Mouse (Mus musculus) adipocyte (in vitro differentiated cells): ENCODE measurements at regions not wholly inside any gene's neighbourhood (a gene's known extent, or its start where the extent isn't known, plus 50 kb on each side); places are given as distances from the start of the nearest gene placed in this dataset.

Experiments used
- DNase-seq: peaks from one replicate; pipeline ENCODE4 v3.0.0-alpha.2; 2016; ENCODE audit warnings: low spot score

DNA sequence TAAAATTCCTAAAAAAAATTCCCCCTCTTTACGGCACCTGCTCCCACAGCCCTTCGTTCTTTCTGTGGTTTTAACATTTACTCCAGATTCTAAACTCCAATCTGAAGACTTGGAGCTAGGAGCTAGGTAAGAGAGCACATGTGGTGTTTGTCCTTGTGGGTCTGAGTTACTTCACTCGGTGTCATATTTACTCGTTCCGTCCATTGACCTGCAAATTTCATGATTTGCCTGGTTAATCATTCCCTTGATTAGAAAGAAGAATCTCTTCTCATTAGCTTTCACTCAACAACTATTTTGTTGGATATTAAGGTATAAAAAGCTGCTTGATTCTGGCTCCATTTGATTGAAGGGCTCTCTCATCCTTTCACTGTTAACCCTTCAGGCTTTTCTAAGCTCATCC is 231.6 kb upstream of the Hs6st1 start:
- no peak for DNase-seq

DNA sequence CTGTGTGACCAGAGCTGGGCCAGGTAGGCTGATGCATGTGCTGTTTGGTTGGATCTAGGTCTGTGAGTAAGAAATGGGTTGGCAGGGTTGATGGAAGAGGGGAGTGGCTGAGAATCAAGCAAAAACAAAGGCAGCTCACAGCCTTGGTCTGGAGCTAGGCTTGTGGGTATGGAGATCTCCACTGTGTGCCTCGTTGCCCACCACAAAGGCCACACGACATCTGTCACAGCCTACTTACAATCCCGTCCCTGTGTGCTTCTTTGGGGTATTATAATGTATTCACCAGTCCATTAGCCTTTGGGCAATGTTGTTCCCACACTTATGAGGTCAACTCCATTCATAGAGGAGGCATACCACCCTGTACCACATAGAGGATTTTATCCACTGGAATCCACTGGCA is 229.6 kb upstream of the Hs6st1 start:
- DNase-seq, result no peak

DNA sequence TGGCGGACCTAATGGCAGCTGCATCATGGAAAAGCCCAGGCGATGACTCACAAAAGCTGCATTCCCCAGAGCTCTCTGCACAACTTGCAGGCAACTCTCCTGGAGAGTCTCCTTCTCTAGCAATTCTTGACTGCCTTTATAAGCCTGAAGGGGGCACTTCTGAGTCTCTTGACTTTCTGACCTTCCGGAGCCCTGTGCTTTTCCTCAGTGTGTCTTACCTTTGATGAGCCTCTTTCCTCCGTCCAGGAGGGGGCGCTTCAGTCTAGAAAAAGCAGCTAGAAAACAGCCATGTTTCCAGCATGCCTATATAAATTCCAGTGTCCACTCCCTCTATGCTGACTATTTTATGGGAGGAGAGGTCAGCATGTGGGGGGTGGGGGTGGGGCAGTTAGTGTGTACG is 228.8 kb upstream of the Hs6st1 start:
- peak; percentile 60 for DNase-seq

DNA sequence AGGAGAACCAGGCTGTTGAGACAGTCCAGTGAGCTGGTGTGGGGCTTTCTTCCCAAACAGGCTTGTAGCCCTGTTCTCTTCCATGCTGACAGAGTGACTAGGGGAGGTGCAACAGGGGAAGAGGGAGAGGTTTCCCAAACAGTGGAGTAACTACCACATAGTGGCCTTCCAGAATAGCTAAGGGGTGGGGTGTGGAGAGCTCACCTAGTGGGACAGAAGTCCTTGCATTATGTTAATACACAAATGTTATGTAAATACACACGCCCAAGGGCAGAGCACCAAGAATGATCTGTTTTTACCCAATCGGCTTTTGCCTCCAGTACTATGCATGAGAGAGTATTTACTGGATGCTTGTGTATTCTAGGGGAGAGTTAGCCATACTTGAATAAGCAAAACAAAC is 226.6 kb upstream of the Hs6st1 start:
- no peak for DNase-seq

DNA sequence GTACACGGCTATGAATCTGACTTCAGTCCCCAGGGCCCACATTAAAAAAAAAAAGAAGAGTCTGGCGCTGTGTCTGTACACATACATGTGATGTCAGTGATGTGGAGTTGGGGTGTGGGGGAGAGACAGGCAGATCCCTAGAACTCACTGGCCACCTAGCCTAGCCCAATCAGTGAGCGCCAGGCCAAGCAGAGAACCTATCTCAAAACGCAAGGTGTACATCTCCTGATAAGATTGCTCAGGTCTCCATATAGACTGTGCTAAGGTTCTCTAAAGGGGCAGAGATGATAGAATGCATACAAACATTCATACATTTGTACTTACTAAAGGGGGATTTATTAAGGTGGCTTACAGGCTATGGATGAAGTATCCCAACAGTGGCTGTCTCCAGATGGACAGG is 225.5 kb upstream of the Hs6st1 start:
- DNase-seq, result no peak

DNA sequence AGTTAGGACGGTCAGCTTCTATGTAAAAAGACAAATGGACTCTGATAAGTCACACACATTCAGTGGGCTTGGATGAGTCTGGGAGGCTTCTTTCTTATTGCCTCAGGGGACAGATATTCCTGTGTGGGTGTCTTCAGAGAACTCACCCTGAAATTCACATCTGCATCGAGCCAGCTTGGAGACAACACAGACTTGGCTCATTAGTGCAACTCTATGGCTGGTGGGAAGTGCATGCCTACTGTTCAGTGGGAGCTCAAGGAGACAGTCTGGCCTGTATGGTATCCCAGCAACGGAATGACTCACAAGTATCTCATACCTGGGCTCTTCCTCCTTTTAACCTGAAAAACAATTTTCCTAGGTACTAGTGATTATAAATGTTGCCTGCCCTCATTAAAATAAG is 224.6 kb upstream of the Hs6st1 start:
- no peak for DNase-seq

DNA sequence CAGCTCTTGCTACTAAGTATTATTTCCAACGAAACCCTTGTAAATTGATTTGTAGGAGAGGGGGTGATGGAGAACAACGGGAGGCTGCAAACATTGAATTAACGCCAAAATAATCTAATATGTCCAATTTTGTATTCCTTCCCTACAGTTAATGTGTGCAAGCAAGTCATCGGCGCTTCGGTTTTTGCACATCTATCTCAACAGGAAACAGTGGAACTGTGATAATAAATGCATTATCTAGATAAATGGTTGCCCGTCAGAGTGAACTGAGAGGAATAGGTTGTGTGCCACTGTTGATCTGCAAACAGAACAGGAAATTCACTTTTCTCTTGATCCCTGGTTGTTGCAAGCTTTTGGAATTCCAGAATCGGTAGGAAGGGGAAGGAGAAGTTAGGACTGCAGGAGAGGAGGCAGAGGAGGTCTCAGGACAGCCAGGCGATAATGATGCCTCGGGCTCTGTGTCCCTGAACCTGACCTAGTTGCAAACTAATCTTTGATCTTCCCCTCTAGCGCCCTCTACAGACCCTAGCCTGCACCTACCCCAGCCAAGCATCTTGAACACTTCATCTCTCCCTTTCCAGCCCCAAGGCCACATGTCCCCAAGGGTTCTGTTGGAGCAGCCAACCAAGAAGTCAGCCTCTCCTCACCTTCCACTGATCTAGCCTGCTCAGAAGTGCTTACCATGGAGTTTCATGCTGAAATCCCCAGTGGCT is 221.8 kb upstream of the Hs6st1 start:
- no peak for DNase-seq

DNA sequence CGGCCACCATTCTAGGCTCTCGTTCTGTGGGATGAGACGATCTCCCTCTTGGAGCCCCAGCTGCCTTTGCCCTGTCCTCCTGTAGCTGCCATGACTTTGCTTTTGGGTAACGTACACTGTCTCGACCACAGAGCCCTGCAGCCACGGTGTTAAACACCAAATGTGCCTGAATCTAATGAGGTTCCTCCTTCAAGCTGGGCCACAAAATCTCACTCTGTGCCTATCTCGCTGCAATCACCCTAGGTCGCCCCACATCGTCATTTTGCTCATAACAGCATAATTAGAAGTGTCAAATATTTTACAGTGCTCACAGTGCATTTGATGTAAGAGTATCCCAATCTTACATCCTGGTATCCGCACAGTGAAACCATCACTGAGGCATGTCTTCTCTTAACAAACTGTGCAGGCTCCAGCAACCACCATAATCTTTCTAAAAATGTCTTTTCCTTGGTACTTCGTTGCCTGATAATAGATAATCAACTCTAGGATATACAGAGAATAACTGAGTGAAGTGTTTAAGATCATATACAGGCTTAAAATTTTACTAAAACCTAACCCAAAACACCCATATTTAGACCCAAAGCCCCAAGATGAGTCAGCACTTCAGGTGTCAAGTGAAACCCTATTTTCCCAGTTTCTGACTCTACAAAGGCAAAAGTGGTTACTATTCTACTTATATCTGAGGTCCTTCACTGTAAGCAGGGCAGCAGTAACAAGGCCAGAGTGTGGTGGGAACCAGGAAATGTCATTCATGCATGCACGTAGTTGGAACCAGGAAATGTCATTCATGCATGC is 219.8 kb upstream of the Hs6st1 start:
- no peak for DNase-seq

DNA sequence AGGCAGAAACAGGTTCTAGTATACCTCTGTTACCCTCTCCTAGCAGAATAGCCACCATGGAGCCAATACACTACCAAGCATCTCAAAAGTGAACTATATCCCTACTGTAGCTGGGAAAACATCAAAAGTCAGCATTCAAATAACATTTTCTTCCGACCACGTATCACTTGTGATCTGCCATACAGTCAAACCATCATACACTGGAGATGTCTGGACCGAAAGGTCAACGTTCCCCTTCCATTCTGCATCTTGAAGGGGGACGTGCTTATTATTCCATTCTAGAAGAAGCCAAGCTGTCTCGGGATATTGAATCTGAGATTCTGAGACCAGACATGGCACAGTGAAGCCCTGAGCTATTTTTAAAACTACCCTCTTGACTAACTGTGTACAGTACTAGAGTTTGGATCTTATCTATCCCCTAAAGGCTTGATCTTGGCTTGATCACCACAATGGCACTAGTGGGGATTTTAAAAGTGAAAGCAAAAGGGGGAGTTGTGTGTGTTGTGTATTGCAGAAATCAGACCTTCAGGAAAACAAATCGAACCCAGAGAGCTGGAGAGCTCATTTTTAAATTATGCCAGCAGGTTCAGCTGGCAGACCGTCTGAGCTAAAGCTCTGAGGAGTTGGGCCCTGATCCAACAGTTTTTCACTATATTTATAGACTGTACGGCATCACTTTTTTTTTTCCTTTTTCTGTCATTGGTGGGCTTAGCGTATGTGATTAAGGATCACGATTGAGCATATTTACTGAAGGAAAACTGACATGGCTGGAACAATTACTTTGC is 218.6 kb upstream of the Hs6st1 start:
- DNase-seq, result peak; percentile 7

DNA sequence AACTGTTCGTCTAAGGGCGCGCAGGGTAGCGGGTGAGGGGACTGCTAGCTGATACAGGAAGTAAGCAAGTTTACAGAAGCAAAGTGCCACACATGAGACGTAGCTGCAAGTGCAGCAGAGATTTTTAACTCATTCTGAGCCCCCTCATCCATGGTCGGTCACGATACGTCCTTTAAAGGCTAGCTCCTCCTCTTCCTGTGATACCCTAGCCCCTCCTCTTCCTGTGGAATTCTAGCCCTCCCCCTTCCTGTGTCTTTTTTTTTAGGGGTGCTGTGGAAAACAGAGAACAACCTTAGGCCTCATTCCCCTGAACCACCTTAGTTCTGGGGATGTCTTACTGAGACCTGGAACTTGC is 218.0 kb upstream of the Hs6st1 start:
- no peak for DNase-seq

DNA sequence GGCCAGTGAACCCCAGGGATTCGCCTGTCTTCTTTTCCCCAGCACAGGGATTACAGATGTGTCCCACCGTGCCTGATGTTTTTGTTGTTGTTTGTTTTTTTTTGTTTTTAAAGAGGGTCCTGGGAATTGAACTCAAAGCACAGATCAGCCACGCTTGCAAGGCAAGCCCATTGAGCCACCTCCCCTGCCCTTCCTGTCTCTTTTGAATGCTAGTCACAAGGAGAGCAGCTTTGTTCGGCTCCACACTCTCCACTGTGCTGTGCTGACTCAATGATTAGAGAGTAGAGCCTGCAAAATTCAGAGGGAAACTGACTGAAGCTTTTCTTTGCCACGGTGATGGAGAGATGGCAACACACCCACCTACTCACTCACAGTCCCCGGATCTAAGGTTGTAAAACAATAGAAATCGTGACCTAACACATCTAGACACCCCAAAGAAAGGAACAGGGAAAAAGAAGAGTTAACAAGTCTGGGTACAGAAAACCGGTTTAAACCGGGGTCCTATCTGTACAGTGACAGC is 217.6 kb upstream of the Hs6st1 start:
- no peak for DNase-seq

DNA sequence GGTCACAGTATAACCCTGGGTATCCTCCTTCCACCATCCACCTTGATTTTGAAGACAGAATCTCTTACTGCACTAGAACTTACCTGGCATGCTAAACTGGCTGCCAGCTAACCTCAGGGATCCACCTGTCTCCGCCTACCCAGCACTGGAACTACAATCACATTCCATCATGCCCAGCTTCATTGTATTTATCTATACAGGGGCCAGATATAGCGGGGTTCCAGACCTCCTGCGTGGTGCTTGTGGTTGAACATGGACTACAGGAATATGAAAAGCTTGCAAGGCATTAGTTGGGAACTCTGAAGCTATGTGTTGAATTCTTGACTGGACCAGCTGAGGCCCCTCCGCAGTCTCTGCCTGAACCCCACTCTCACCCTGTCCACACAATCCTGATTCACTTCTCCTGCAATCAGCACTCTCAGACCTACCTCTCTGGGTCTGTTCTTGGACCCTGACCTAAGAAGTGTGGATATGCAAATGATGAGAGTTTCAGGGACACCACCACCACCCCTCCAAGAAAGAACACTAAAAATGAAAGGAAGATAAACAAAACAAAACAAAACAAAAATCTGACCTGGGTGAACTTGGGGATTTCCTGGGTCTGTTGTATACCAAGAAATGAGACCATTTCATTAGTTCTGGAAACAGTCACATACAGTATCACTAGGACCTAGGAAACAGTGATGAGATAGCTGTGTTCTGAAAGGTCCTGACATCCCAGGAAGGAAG is 216.4 kb upstream of the Hs6st1 start:
- DNase-seq, result no peak

DNA sequence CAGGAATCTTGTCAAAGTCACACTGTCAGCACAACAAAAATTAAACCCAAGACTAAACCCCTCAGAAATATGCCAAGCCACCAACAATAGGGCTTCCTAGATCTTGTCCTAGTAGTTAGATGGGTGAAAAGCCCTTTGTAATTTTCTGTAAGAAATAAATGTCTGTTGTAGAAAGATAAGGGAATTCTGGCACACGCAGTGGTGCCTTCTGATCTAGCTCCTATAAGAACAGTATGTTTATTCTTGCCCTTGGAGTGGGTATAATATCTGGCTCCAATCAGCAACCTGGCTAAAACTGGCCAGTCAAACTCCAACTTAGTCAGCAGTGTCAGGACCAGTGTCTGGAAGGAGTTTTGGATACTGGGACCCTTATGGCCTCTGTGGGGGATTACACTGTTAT is 215.2 kb upstream of the Hs6st1 start:
- no peak for DNase-seq

DNA sequence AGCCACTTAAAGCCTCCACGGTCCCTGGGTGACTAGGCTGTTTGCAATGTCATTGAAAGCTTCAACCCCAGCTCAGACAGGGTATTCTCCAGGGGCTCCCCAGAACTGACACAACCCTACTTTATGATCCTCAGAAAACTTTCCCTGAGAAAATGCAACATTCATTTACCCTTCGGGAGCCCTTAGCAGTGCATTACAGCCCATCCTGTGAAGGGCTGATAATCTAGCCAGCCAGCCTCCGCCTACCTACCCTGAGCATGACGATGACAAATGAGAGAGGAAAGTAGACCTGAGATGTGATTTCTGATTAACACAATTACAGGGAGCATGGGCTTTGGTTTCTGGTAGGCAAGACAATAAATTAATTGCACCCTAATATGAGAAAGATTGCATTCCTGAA is 212.6 kb upstream of the Hs6st1 start:
- DNase-seq, result no peak

DNA sequence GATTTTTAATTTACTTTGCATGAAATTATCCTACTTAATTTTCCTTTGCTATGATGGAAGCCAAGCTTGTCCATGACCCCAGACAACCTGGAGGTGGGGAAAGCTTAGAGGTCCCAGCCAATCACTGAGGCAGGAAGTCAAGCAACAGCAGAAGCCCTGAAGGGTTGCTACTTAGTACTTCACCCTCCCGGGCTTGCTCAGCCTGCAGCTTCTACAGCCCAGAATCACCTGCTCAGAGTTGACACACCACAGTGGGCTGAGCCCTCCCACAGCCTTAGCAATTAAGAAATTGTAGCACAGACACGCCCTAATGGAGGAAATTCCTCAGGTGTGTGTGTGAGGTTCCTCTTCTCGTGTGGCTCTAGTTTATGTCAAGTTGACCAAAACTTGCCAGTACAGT is 209.9 kb upstream of the Hs6st1 start:
- DNase-seq, result no peak

DNA sequence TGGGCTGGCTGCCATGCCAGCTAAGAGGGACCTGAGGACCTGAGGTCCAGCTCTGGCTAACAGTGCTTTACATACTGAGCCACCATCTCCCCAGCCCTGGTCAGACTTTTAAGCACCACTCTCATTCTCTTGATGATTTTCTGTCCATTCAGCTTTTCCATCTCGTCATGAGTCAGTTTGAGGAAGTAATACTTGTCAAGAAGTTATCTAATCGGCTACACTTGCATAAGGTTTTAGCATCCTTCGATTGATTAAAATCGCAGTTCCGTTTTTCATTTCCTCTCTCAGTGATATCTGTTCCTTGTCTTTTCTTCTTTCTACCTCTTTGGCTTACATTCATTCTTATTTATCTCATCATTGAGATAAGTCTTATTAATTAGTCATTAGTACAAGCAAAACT is 207.4 kb upstream of the Hs6st1 start:
- no peak for DNase-seq

DNA sequence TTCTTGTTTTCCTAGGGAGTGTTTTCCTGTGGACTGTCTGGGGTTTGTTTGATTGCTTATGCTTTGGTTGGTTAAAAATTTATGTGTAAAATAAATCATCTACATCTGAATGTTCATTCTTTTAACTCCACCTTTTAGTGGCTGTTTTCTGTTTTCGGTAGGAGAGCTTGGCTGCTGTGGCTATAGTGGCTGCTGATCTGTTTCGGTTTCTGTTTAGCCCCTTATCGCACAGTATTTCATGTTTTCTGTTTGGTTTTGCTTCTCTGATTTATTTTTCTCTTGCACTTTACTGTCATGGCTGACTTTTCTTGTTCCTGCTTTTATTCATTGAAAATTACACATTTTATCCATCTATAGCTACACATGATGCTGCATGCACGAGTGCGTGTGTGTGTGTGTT is 206.0 kb upstream of the Hs6st1 start:
- DNase-seq, result no peak

DNA sequence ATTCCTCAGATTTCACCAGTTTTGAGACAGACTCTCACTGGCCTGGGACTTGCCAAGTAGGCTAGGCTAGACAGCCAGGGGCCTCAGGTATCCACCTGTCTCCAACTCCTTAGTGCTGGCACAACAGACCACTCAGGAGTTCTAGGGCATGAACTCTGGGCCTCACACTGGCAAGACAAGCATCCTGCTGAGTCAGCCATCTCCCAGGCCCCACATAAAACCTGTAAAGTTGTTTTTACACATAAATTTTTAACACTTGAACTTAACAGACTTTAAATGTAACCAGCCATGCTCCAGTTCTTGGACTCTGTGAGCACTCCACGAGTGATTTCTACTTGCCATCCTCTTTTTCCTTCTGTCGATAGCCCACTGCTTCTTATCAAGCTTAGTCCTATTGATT is 205.5 kb upstream of the Hs6st1 start:
- DNase-seq, result no peak

DNA sequence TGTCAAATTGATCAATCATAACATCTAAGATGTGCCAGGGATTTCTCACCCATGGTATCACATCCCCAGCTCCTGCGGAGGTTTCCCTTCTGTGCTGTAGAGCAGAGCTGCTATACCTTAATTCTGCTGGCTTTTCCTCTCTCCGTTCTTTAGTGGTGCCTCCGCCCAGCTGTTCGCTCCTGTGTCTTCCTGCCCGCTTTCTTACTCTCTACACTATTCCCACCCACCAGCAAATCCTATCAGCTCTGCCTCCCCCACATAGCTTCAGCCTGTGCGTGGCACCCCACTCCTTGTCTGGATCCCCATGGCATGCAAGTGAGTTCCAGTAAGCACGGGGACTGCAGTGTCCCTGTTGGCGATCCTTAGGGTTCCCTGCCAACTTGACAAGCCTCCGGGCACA is 204.0 kb upstream of the Hs6st1 start:
- no peak for DNase-seq

DNA sequence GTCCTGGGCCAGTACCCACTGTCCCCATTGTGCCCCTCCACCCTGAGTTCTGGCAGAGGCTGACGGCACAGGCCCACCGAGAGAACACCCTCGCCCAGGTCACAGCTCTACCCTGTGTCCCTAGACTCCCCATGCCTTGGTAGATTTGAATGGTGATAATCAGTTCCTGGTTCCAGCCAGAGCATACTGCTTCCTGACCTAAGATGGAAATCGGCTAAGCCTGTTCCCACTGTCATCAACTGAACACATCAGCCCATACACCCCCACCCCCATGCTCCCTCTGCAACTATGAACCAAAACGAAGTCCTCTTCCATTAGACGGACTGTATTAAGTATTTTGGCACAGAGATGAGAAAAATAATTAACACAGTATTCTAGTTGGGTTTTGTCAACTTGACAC is 202.9 kb upstream of the Hs6st1 start:
- no peak for DNase-seq

DNA sequence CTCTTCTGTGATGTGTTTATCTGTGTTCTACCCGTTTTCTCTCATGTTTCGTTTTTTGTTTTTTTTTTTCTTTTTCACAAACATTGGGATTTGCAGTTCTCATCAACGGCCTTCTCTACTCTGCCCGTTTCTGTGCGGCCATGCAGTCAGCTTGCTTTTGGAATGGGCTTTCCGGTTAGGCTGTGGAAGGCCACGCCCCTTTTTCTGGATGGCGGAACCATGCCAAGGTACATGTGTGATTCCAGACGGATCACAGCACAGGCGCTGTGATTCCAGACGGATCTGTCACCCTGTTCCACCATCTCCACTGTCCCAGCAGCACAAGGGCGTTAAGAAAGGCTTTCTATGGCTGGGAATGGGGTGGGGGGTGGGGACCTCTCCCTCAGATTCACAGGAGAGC is 201.6 kb upstream of the Hs6st1 start:
- no peak for DNase-seq
